Mouse (Mus musculus) lung, embryonic 14.5 days (tissue): ENCODE results near the gene Asb15. TPM values are rescaled to one million over a fixed set of nuclear protein-coding genes. Genes with fewer than 3 reads are reported as not detected.
A peak's percentile ranks its signal among the peaks of the same experiment; 100 is the strongest.

Source experiments
- ATAC-seq: fragments of 200-750 bp; cut with Nextera tagmentation; 2 replicates; pipeline ENCODE4 v1.8.0; 2017; ENCODE audit warnings: mild to moderate bottlenecking, moderate TSS enrichment, moderate library complexity; ENCODE audit not compliant: insufficient read depth
- DNase-seq: peaks from one replicate; pipeline ENCODE4 v3.0.0-alpha.2; 2015
- H3K27ac ChIP-seq: fragments of 300-500 bp; sonication (generic); 2 replicates; pipeline ENCODE4 v1.5.1; 2014; ENCODE audit warnings: low read depth, mild to moderate bottlenecking, moderate library complexity
- H3K27me3 ChIP-seq: fragments of 300-500 bp; sonication (generic); 2 replicates; pipeline ENCODE4 v1.6.1; 2014; ENCODE audit warnings: low read length, control low read depth; ENCODE audit not compliant: insufficient read depth
- H3K36me3 ChIP-seq: fragments of 300-500 bp; sonication (generic); 2 replicates; pipeline ENCODE4 v1.6.1; 2014; ENCODE audit warnings: control low read depth; ENCODE audit not compliant: insufficient read depth
- H3K4me1 ChIP-seq: fragments of 300-500 bp; sonication (generic); 2 replicates; pipeline ENCODE4 v1.6.1; 2014; ENCODE audit warnings: antibody characterized with exemption, control low read depth; ENCODE audit not compliant: insufficient read depth
- H3K4me2 ChIP-seq: fragments of 300-500 bp; sonication (generic); 2 replicates; pipeline ENCODE4 v1.6.1; 2014; ENCODE audit warnings: mild to moderate bottlenecking
- H3K4me3 ChIP-seq: fragments of 300-500 bp; sonication (generic); 2 replicates; pipeline ENCODE4 v1.5.1; 2014; ENCODE audit warnings: low read depth, low read length
- H3K9ac ChIP-seq: fragments of 300-500 bp; sonication (generic); 2 replicates; pipeline ENCODE4 v1.6.1; 2014
- H3K9me3 ChIP-seq: fragments of 300-500 bp; sonication (generic); 2 replicates; pipeline ENCODE4 v1.6.1; 2016; ENCODE audit warnings: low read depth, low read length, control low read depth
- CTCF ChIP-seq: IDR thresholded peaks from 2 replicates; pipeline ENCODE4 v1.5.1; 2016; ENCODE audit warnings: antibody characterized with exemption, low read depth
- whole genome bisulfite sequencing: fragments of 180-500 bp; shearing (Covaris S2); extraction: QIAGEN DNeasy Blood & Tissue Kit; methylation state at CpG from one replicate; pipeline ENCODE4 v1.1.7; 2014; 5-methylcytosine and 5-hydroxymethylcytosine counted together
- polyA plus RNA-seq: library from polyadenylated mRNA; unstranded; fragments of >200 nt; fragmentation: Nextera tagmentation; extraction: Ambion mirVana; gene quantifications from 2 replicates; pipeline ENCODE4 v1.2.1, GENCODE M21; 2014

Asb15 gene
- polyA plus RNA-seq, 1 experiment from 2014 or later = 0.13 TPM

- H3K4me3 ChIP-seq = peak within 1 kb of the TSS; percentile 57
- DNase-seq = peak; percentile 98
- peaks cover 5% of the 10 kb centered on the region for H3K4me1 ChIP-seq
- WGBS = 1% methylated on average over 53 of the region's 53 CpGs
- ATAC-seq = peak; percentile 98
- no peaks in the 10 kb centered on the region for H3K9me3 ChIP-seq
- 0 out of 2 replicates have a peak, but pooled peaks have one; percentile 12 for TF ChIP-seq CTCF
- peaks cover 11% of the 10 kb centered on the region; the same call in 1 of the 2 replicates for H3K36me3 ChIP-seq
- H3K9ac ChIP-seq = peak within 1 kb of the TSS; percentile 56
- H3K4me2 ChIP-seq = peak within 1 kb of the TSS; percentile 75
- H3K27me3 ChIP-seq = no peaks in the 10 kb centered on the region
- 0 out of 2 replicates have a peak within 1 kb of the TSS, but pooled peaks have one; percentile 3 for H3K27ac ChIP-seq
Measured at GRCm38 (mm10) chr6:24527155-24528063, 535 bp upstream of the Asb15 start, which contains the start of gene Ndufa5. TSS of gene Ndufa5 (minus strand) at chr6:24528013.

- no peaks in the 10 kb centered on the region for H3K27me3 ChIP-seq
- DNase-seq (peak; percentile 90), ATAC-seq (0 out of 2 replicates have a peak, but pooled peaks have one; percentile 4)
- H3K4me2 ChIP-seq = peak overlapping the region; percentile 47
- H3K9ac ChIP-seq = no peak overlapping the region; the same call in 1 of the 2 replicates
- TF ChIP-seq CTCF = peak; percentile 86
- no peaks in the 10 kb centered on the region for H3K9me3 ChIP-seq
- H3K36me3 ChIP-seq = no peaks in the 10 kb centered on the region
- peaks cover 5% of the 10 kb centered on the region for H3K4me1 ChIP-seq
- 11% methylated on average over 4 of the region's 4 CpGs for WGBS
- no peak overlapping the region for H3K27ac ChIP-seq
- no peak overlapping the region for H3K4me3 ChIP-seq
Measured at GRCm38 (mm10) chr6:24530166-24530565, 2.2 kb downstream of the Asb15 start.

- no peak overlapping the region; the same call in 1 of the 2 replicates for H3K9ac ChIP-seq
- TF ChIP-seq CTCF = no peak
- no peak overlapping the region; the same call in 1 of the 2 replicates for H3K27ac ChIP-seq
- DNase-seq (peak; percentile 35), ATAC-seq (no peak)
- WGBS = 51% methylated on average over 11 of the region's 11 CpGs
- H3K4me2 ChIP-seq = peak overlapping the region; percentile 47
- no peaks in the 10 kb centered on the region for H3K36me3 ChIP-seq
- H3K4me3 ChIP-seq = no peak overlapping the region
- H3K9me3 ChIP-seq = no peaks in the 10 kb centered on the region
- H3K27me3 ChIP-seq = no peaks in the 10 kb centered on the region
- H3K4me1 ChIP-seq = peaks cover 5% of the 10 kb centered on the region
Measured at GRCm38 (mm10) chr6:24530711-24531420, 2.9 kb downstream of the Asb15 start.

- no peak for TF ChIP-seq CTCF
- WGBS = 81% methylated on average over 3 of the region's 3 CpGs
- H3K4me2 ChIP-seq = no peak overlapping the region
- no peak overlapping the region for H3K27ac ChIP-seq
- no peak for DNase-seq
- H3K9me3 ChIP-seq = no peaks in the 10 kb centered on the region
- no peak overlapping the region for H3K4me3 ChIP-seq
- no peaks in the 10 kb centered on the region for H3K4me1 ChIP-seq
- H3K9ac ChIP-seq = no peak overlapping the region
- no peaks in the 10 kb centered on the region for H3K36me3 ChIP-seq
- H3K27me3 ChIP-seq = no peaks in the 10 kb centered on the region
- ATAC-seq = no peak
Measured at GRCm38 (mm10) chr6:24532804-24533203, 4.9 kb downstream of the Asb15 start.

- Histone ChIP-seq H3K27me3 (no peaks in the 10 kb centered on the region), H3K4me2 (no peak overlapping the region), H3K9ac (no peak overlapping the region), H3K36me3 (no peaks in the 10 kb centered on the region), H3K4me3 (no peak overlapping the region), H3K27ac (no peak overlapping the region), H3K9me3 (no peaks in the 10 kb centered on the region), H3K4me1 (no peaks in the 10 kb centered on the region)
- ATAC-seq (no peak), DNase-seq (no peak)
- 87% methylated on average over 3 of the region's 3 CpGs for WGBS
- TF ChIP-seq CTCF = no peak
Measured at GRCm38 (mm10) chr6:24538435-24538834, 10.5 kb downstream of the Asb15 start.

- ATAC-seq = no peak
- H3K4me2 ChIP-seq = no peak overlapping the region
- WGBS = 68% methylated on average over 4 of the region's 4 CpGs
Measured at GRCm38 (mm10) chr6:24540106-24540505, 12.2 kb downstream of the Asb15 start.

GRCm38 (mm10) chr6:24542393-24542792, 14.4 kb downstream of the Asb15 start:
- ATAC-seq (peak; percentile 78; the same call in 1 of the 2 replicates), DNase-seq (peak; percentile 48)
- H3K4me3 ChIP-seq = no peak overlapping the region
- H3K4me2 ChIP-seq = no peak overlapping the region
- H3K36me3 ChIP-seq = no peaks in the 10 kb centered on the region
- no peaks in the 10 kb centered on the region for H3K27me3 ChIP-seq
- H3K9me3 ChIP-seq = no peaks in the 10 kb centered on the region
- H3K27ac ChIP-seq = no peak overlapping the region
- no peak overlapping the region for H3K9ac ChIP-seq
- H3K4me1 ChIP-seq = no peaks in the 10 kb centered on the region
- no peak for TF ChIP-seq CTCF

More at GRCm38 (mm10) chr6:24540106-24540505, 12.2 kb downstream of the Asb15 start:
- Histone ChIP-seq H3K9me3 (no peaks in the 10 kb centered on the region), H3K36me3 (no peaks in the 10 kb centered on the region), H3K4me3 (no peak overlapping the region), H3K9ac (no peak overlapping the region), H3K4me1 (no peaks in the 10 kb centered on the region), H3K27ac (no peak overlapping the region), H3K27me3 (no peaks in the 10 kb centered on the region)
- no peak for TF ChIP-seq CTCF
- no peak for DNase-seq
